Mouse (Mus musculus): ENCODE measurements at regions not wholly inside any gene's neighbourhood (a gene's known extent, or its start where the extent isn't known, plus 50 kb on each side); places are given as distances from the start of the nearest gene placed in this dataset.
A peak's percentile ranks its signal among the peaks of the same experiment; 100 is the strongest.

- DNase-seq (ENCODE audit: inconsistent age in 2 of 2, low spot score in 1 of 2), result no peak
These were observed 135.8 kb upstream of the Grik3 start for GRCm38 (mm10) chr4:125354742-125355141.

- peak; percentile 31 to 80 for DNase-seq (ENCODE audit: inconsistent age in 2 of 2, low spot score in 1 of 2)
These were observed 140.4 kb upstream of the Grik3 start for GRCm38 (mm10) chr4:125350056-125350455.

- DNase-seq (ENCODE audit: inconsistent age in 2 of 2, low spot score in 1 of 2), result no peak
These were observed 151.4 kb upstream of the Grik3 start for GRCm38 (mm10) chr4:125339056-125339455.

GRCm38 (mm10) chr4:125328806-125329205, 161.7 kb upstream of the Grik3 start:
- peak in 1 of 2 experiments; percentile 53 for DNase-seq (ENCODE audit: inconsistent age in 2 of 2, low spot score in 1 of 2)

- DNase-seq (ENCODE audit: inconsistent age in 2 of 2, low spot score in 1 of 2), result no peak
These were observed 166.0 kb upstream of the Grik3 start for GRCm38 (mm10) chr4:125324495-125324894.

- no peak for DNase-seq (ENCODE audit: inconsistent age in 2 of 2, low spot score in 1 of 2)
These were observed 171.2 kb upstream of the Grik3 start for GRCm38 (mm10) chr4:125319343-125319742.

- no peak for DNase-seq (ENCODE audit: inconsistent age in 2 of 2, low spot score in 1 of 2)
These were observed 172.2 kb upstream of the Grik3 start for GRCm38 (mm10) chr4:125318293-125318692.

GRCm38 (mm10) chr4:125316876-125317275, 173.6 kb upstream of the Grik3 start:
- no peak for DNase-seq (ENCODE audit: inconsistent age in 2 of 2, low spot score in 1 of 2)

GRCm38 (mm10) chr4:125315818-125316217, 174.7 kb upstream of the Grik3 start:
- peak in 1 of 2 experiments; percentile 7 for DNase-seq (ENCODE audit: inconsistent age in 2 of 2, low spot score in 1 of 2)

- no peak for DNase-seq (ENCODE audit: inconsistent age in 2 of 2, low spot score in 1 of 2)
These were observed 176.6 kb upstream of the Grik3 start for GRCm38 (mm10) chr4:125313892-125314291.

GRCm38 (mm10) chr4:125313252-125313651, 177.2 kb upstream of the Grik3 start:
- DNase-seq (ENCODE audit: inconsistent age in 2 of 2, low spot score in 1 of 2), result no peak

GRCm38 (mm10) chr4:125308171-125308570, 180.5 kb upstream of the Zc3h12a start:
- no peak for DNase-seq (ENCODE audit: inconsistent age in 2 of 2, low spot score in 1 of 2)

GRCm38 (mm10) chr4:125305766-125306165, 178.1 kb upstream of the Zc3h12a start:
- DNase-seq (ENCODE audit: inconsistent age in 2 of 2, low spot score in 1 of 2), result no peak

GRCm38 (mm10) chr4:125302660-125303059, 175.0 kb upstream of the Zc3h12a start:
- DNase-seq (ENCODE audit: inconsistent age in 2 of 2, low spot score in 1 of 2), result no peak

- peak; percentile 69 to 87 for DNase-seq (ENCODE audit: inconsistent age in 2 of 2, low spot score in 1 of 2)
These were observed 173.1 kb upstream of the Zc3h12a start for GRCm38 (mm10) chr4:125300503-125301457.

GRCm38 (mm10) chr4:125290761-125291160, 163.1 kb upstream of the Zc3h12a start:
- DNase-seq (ENCODE audit: inconsistent age in 2 of 2, low spot score in 1 of 2), result no peak

- no peak for DNase-seq (ENCODE audit: inconsistent age in 2 of 2, low spot score in 1 of 2)
These were observed 162.1 kb upstream of the Zc3h12a start for GRCm38 (mm10) chr4:125289709-125290108.

GRCm38 (mm10) chr4:125289031-125289449, 161.4 kb upstream of the Zc3h12a start:
- DNase-seq (ENCODE audit: inconsistent age in 2 of 2, low spot score in 1 of 2), result no peak

GRCm38 (mm10) chr4:125282974-125283319, 155.3 kb upstream of the Zc3h12a start:
- DNase-seq (ENCODE audit: inconsistent age in 2 of 2, low spot score in 1 of 2), result no peak

- DNase-seq (ENCODE audit: inconsistent age in 2 of 2, low spot score in 1 of 2), result peak; percentile 50 to 76
These were observed 154.7 kb upstream of the Zc3h12a start for GRCm38 (mm10) chr4:125282154-125282973.

- DNase-seq (ENCODE audit: inconsistent age in 2 of 2, low spot score in 1 of 2), result no peak
These were observed 151.5 kb upstream of the Zc3h12a start for GRCm38 (mm10) chr4:125279165-125279564.

GRCm38 (mm10) chr4:125276861-125277260, 149.2 kb upstream of the Zc3h12a start:
- DNase-seq (ENCODE audit: inconsistent age in 2 of 2, low spot score in 1 of 2), result no peak

All from adrenal gland, adult (tissue).